ENCODE assay signal across 7 mouse cellular contexts in genomic region chrX:101131001-101131400, GRCm38 (mm10). TPM values are rescaled to one million over a fixed set of nuclear protein-coding genes. Genes with fewer than 3 reads are reported as not detected.
DNase-seq lines count a peak whose midpoint lies in the region; ATAC-seq and TF ChIP-seq lines count a peak whose summit lies in the region.

No protein-coding gene starts in this region.

- WGBS in lung, postnatal 0 days = 23% methylated on average over 7 of the region's 7 CpGs

- peak; percentile 84 for DNase-seq in CD4-positive, CD25-positive, alpha-beta regulatory T cell, adult 2 months (ENCODE audit: low read depth, low spot score)
- DNase-seq in NIH3T3 (ENCODE audit: low read depth) = peak; percentile 85
- peak; percentile 72 to 78 for DNase-seq in cerebellum, postnatal 36 days
- peak; percentile 36 to 49 for DNase-seq in gastrocnemius, adult 8-10 months (ENCODE audit: low spot score in 2 of 2)
- peak; percentile 36 to 83 for DNase-seq in layer of hippocampus, adult 18-20 months (ENCODE audit: low spot score in 2 of 2)
- peak; percentile 61 for DNase-seq in lung, postnatal 0 days (ENCODE audit: low spot score)
- peak; percentile 30 to 51 for DNase-seq in right cerebral cortex, postnatal 36 days (ENCODE audit: low spot score in 2 of 2)

- no peaks in the 10 kb centered on the region for H3K9me3 ChIP-seq in lung, postnatal 0 days (ENCODE audit: low read length)

- H3K4me2 ChIP-seq in lung, postnatal 0 days (replicated peaks; ENCODE audit: low read depth, low read length) = no peak overlapping the region

- no peaks in the 10 kb centered on the region for H3K27me3 ChIP-seq in lung, postnatal 0 days (replicated peaks; ENCODE audit: insufficient read depth, low read length)

- TF ChIP-seq CTCF in lung, postnatal 0 days (IDR thresholded peaks at IDR 0.05) = peak; percentile 74

- no peak for TF ChIP-seq EP300 in lung, postnatal 0 days (IDR thresholded peaks at IDR 0.05)

- no peak overlapping the region for H3K27ac ChIP-seq in lung, postnatal 0 days (ENCODE audit: low read length)

- H3K36me3 ChIP-seq in lung, postnatal 0 days (ENCODE audit: insufficient read depth, low read length) = no peaks in the 10 kb centered on the region

- no peak overlapping the region for H3K9ac ChIP-seq in lung, postnatal 0 days (replicated peaks; ENCODE audit: low read depth)

- H3K4me1 ChIP-seq in lung, postnatal 0 days (ENCODE audit: insufficient read depth, low read depth, low read length) = no peaks in the 10 kb centered on the region

- H3K4me3 ChIP-seq in lung, postnatal 0 days (ENCODE audit: low read depth, low read length) = no peak overlapping the region

- ATAC-seq in lung, postnatal 0 days = no peak

RNA-seq across cellular contexts. Expression of gene Slc7a3, which starts 45.2 kb away (rescaled TPM):
- not detected for total RNA-seq in gastrocnemius, adult 8-10 months (2022)
- 1 to 10 TPM; 5.6 to 6.9 TPM for total RNA-seq in layer of hippocampus, adult 18-20 months (2021)
- polyA plus RNA-seq in lung, postnatal 0 days (2015; fragmentation: Nextera tagmentation; extraction: Ambion mirVana) = 0.19 and 0.29 TPM in 2 replicates

Comparison
In these comparisons a context has a peak if more than half of its experiments do, and no peak if none do; other contexts are left out.
1. RNA of gene Slc7a3, which starts 45.2 kb away (total RNA-seq): 5.6 to 6.9 TPM in layer of hippocampus, adult 18-20 months; not detected in gastrocnemius, adult 8-10 months; every median in the first group is over 4 times any median in the second.
2. Peak in every context shown above with its lines, with median percentiles within 50 percentile points of each other: DNase-seq.